Mouse (Mus musculus) midbrain, embryonic 14.5 days (tissue): Measurements from ENCODE around the gene Msn. TPM values are rescaled to one million over a fixed set of nuclear protein-coding genes. Genes with fewer than 3 reads are reported as not detected.

Experiments
- ATAC-seq: fragments of 200-750 bp; cut with Nextera tagmentation; 2 replicates; pipeline ENCODE4 v1.8.0; 2017; ENCODE audit warnings: moderate number of reproducible peaks, moderate library complexity; ENCODE audit not compliant: low FRiP score, low TSS enrichment
- DNase-seq: peaks from one replicate; pipeline ENCODE4 v3.0.0-alpha.2; 2015
- H3K27ac ChIP-seq: fragments of 300-500 bp; sonication (generic); replicated peaks from 2 replicates; pipeline ENCODE4 v1.5.1; 2014; ENCODE audit warnings: mild to moderate bottlenecking, low read depth, low read length, moderate library complexity
- H3K27me3 ChIP-seq: fragments of 300-500 bp; sonication (generic); 2 replicates; pipeline ENCODE4 v1.6.1; 2014; ENCODE audit warnings: low read length, control low read depth, mixed read lengths; ENCODE audit not compliant: control insufficient read depth, insufficient read depth
- H3K36me3 ChIP-seq: fragments of 300-500 bp; sonication (generic); 2 replicates; pipeline ENCODE4 v1.6.1; 2014; ENCODE audit warnings: low read length, control low read depth; ENCODE audit not compliant: control insufficient read depth, insufficient read depth
- H3K4me1 ChIP-seq: fragments of 300-500 bp; sonication (generic); 2 replicates; pipeline ENCODE4 v1.6.1; 2014; ENCODE audit warnings: mild to moderate bottlenecking, antibody characterized with exemption, low read length, control low read depth; ENCODE audit not compliant: control insufficient read depth, insufficient read depth
- H3K4me2 ChIP-seq: fragments of 300-500 bp; sonication (generic); 2 replicates; pipeline ENCODE4 v1.6.1; 2014; ENCODE audit warnings: mild to moderate bottlenecking, low read length, moderate library complexity
- H3K4me3 ChIP-seq: fragments of 300-500 bp; sonication (generic); replicated peaks from 2 replicates; pipeline ENCODE4 v1.5.1; 2014; ENCODE audit warnings: low read depth, low read length
- H3K9ac ChIP-seq: fragments of 300-500 bp; sonication (generic); replicated peaks from 2 replicates; pipeline ENCODE4 v1.6.1; 2014; ENCODE audit warnings: mild to moderate bottlenecking, low read length, moderate library complexity
- H3K9me3 ChIP-seq: fragments of 300-500 bp; sonication (generic); 2 replicates; pipeline ENCODE4 v1.6.1; 2016; ENCODE audit warnings: low read length, control low read depth, mixed read lengths; ENCODE audit not compliant: control insufficient read depth
- WGBS: fragments of 180-500 bp; shearing (Covaris S2); extraction: QIAGEN DNeasy Blood & Tissue Kit; methylation state at CpG from one replicate; pipeline ENCODE4 v1.1.7; 2014; 5-methylcytosine and 5-hydroxymethylcytosine counted together
- polyA plus RNA-seq: library from polyadenylated mRNA; unstranded; fragments of >200 nt; fragmentation: Nextera tagmentation; extraction: Ambion mirVana; gene quantifications from 2 replicates; pipeline ENCODE4 v1.2.1, GENCODE M21; 2014

Gene Msn
- polyA plus RNA-seq, 1 experiment from 2014 or later = 33.8 TPM

GRCm38 (mm10) chrX:96134243-96134661, 38.4 kb downstream of the Msn start:
- no peak overlapping the region for H3K27ac ChIP-seq
- ATAC-seq (no peak), DNase-seq (no peak)
- no peak overlapping the region for H3K4me2 ChIP-seq
- no peak overlapping the region for H3K9ac ChIP-seq
- no peaks in the 10 kb centered on the region for H3K4me1 ChIP-seq
- no peaks in the 10 kb centered on the region for H3K9me3 ChIP-seq
- H3K36me3 ChIP-seq = no peaks in the 10 kb centered on the region
- H3K27me3 ChIP-seq = no peaks in the 10 kb centered on the region
- no peak overlapping the region for H3K4me3 ChIP-seq
- 74% methylated on average over 5 of the region's 5 CpGs for WGBS

GRCm38 (mm10) chrX:96134840-96135580, 39.2 kb downstream of the Msn start:
- no peak overlapping the region for H3K4me2 ChIP-seq
- no peaks in the 10 kb centered on the region for H3K36me3 ChIP-seq
- no peaks in the 10 kb centered on the region for H3K4me1 ChIP-seq
- no peak overlapping the region for H3K27ac ChIP-seq
- H3K9me3 ChIP-seq = no peaks in the 10 kb centered on the region
- H3K4me3 ChIP-seq = no peak overlapping the region
- DNase-seq (no peak), ATAC-seq (no peak)
- WGBS = 83% methylated on average over 6 of the region's 6 CpGs
- H3K9ac ChIP-seq = no peak overlapping the region
- H3K27me3 ChIP-seq = no peaks in the 10 kb centered on the region

GRCm38 (mm10) chrX:96135581-96135980, 39.7 kb downstream of the Msn start:
- no peak overlapping the region for H3K9ac ChIP-seq
- DNase-seq (no peak), ATAC-seq (no peak)
- no peak overlapping the region for H3K4me2 ChIP-seq
- H3K9me3 ChIP-seq = no peaks in the 10 kb centered on the region
- no peak overlapping the region for H3K27ac ChIP-seq
- H3K27me3 ChIP-seq = no peaks in the 10 kb centered on the region
- H3K36me3 ChIP-seq = no peaks in the 10 kb centered on the region
- no peaks in the 10 kb centered on the region for H3K4me1 ChIP-seq
- WGBS = 93% methylated on average over 4 of the region's 4 CpGs
- H3K4me3 ChIP-seq = no peak overlapping the region

- no peak overlapping the region for H3K9ac ChIP-seq
- no peaks in the 10 kb centered on the region for H3K27me3 ChIP-seq
- H3K4me3 ChIP-seq = no peak overlapping the region
- H3K36me3 ChIP-seq = no peaks in the 10 kb centered on the region
- DNase-seq (no peak), ATAC-seq (no peak)
- 95% methylated on average over 2 of the region's 2 CpGs for WGBS
- H3K4me1 ChIP-seq = no peaks in the 10 kb centered on the region
- H3K27ac ChIP-seq = no peak overlapping the region
- no peak overlapping the region for H3K4me2 ChIP-seq
- no peaks in the 10 kb centered on the region for H3K9me3 ChIP-seq
These were observed 43.4 kb downstream of the Msn start for GRCm38 (mm10) chrX:96139262-96139661.

GRCm38 (mm10) chrX:96144960-96145488, 49.2 kb downstream of the Msn start:
- H3K9me3 ChIP-seq = no peaks in the 10 kb centered on the region
- H3K36me3 ChIP-seq = no peaks in the 10 kb centered on the region
- DNase-seq (peak; percentile 43), ATAC-seq (no peak)
- no peak overlapping the region for H3K4me2 ChIP-seq
- no peaks in the 10 kb centered on the region for H3K27me3 ChIP-seq
- no peak overlapping the region for H3K4me3 ChIP-seq
- no peak overlapping the region for H3K9ac ChIP-seq
- 88% methylated on average over 3 of the region's 3 CpGs for WGBS
- no peaks in the 10 kb centered on the region for H3K4me1 ChIP-seq
- no peak overlapping the region for H3K27ac ChIP-seq

GRCm38 (mm10) chrX:96148217-96148616, 52.4 kb downstream of the Msn start:
- Histone ChIP-seq H3K4me1 (no peaks in the 10 kb centered on the region), H3K4me3 (no peak overlapping the region), H3K4me2 (no peak overlapping the region), H3K27ac (no peak overlapping the region), H3K9me3 (no peaks in the 10 kb centered on the region), H3K36me3 (no peaks in the 10 kb centered on the region), H3K27me3 (no peaks in the 10 kb centered on the region), H3K9ac (no peak overlapping the region)
- no peak for ATAC-seq
- no peak for DNase-seq
- 88% methylated on average over 2 of the region's 2 CpGs for WGBS

GRCm38 (mm10) chrX:96153362-96153761, 57.5 kb downstream of the Msn start:
- no peak overlapping the region for H3K4me2 ChIP-seq
- no peaks in the 10 kb centered on the region for H3K27me3 ChIP-seq
- no peak overlapping the region for H3K27ac ChIP-seq
- H3K36me3 ChIP-seq = no peaks in the 10 kb centered on the region
- H3K9me3 ChIP-seq = no peaks in the 10 kb centered on the region
- no peaks in the 10 kb centered on the region for H3K4me1 ChIP-seq
- no peak overlapping the region for H3K9ac ChIP-seq
- no peak for ATAC-seq
- H3K4me3 ChIP-seq = no peak overlapping the region
- WGBS = 84% methylated on average over 3 of the region's 3 CpGs
- no peak for DNase-seq

GRCm38 (mm10) chrX:96157936-96158335, 62.1 kb downstream of the Msn start:
- DNase-seq (no peak), ATAC-seq (no peak)
- 95% methylated on average over 3 of the region's 3 CpGs for WGBS
- no peak overlapping the region for H3K4me2 ChIP-seq
- no peak overlapping the region for H3K27ac ChIP-seq
- no peak overlapping the region for H3K4me3 ChIP-seq
- no peaks in the 10 kb centered on the region for H3K9me3 ChIP-seq
- no peaks in the 10 kb centered on the region for H3K4me1 ChIP-seq
- H3K27me3 ChIP-seq = no peaks in the 10 kb centered on the region
- no peaks in the 10 kb centered on the region for H3K36me3 ChIP-seq
- H3K9ac ChIP-seq = no peak overlapping the region

- H3K9me3 ChIP-seq = no peaks in the 10 kb centered on the region
- no peak overlapping the region for H3K4me3 ChIP-seq
- H3K9ac ChIP-seq = no peak overlapping the region
- H3K27ac ChIP-seq = no peak overlapping the region
- H3K4me1 ChIP-seq = no peaks in the 10 kb centered on the region
- no peak for ATAC-seq
- DNase-seq = peak; percentile 2
- no peak overlapping the region for H3K4me2 ChIP-seq
- no peaks in the 10 kb centered on the region for H3K36me3 ChIP-seq
- WGBS = 90% methylated on average over 2 of the region's 2 CpGs
- no peaks in the 10 kb centered on the region for H3K27me3 ChIP-seq
These were observed 66.7 kb downstream of the Msn start for GRCm38 (mm10) chrX:96162571-96162970.
